Mouse (Mus musculus): ENCODE results near the gene Intu. TPM values are rescaled to one million over a fixed set of nuclear protein-coding genes. Genes with fewer than 3 reads are reported as not detected.

Gene Intu
- polyA plus RNA-seq, 1 experiment from 2014 or later, result 3.9 TPM

DNA sequence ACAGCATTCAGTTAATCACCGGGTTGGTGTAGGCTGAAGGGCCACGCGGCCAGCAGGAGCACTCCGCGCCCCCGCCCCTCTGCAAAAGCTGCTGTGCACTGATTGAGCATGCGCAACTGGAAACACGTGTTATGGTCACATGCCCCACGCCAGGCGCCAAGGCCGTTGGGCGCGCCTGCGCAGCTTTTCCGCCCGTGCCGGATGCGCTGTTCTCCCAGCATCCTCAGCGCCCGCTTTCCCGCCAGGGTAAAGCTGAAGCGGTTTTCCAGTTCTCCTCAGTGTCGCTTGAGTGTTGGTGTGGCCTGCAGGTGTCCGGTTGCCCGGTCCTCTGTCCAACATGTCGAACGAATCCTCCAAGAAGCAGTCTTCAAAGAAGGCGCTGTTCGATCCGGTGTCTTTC lies 177.6 kb downstream of the Intu start, which contains the start of gene Slc25a31:
Gene Slc25a31 (plus strand): TSS at position 201 of the 400 bp plus-strand sequence.
- ATAC-seq (ENCODE audit: insufficient number of reproducible peaks, low FRiP score), result no peak

DNA sequence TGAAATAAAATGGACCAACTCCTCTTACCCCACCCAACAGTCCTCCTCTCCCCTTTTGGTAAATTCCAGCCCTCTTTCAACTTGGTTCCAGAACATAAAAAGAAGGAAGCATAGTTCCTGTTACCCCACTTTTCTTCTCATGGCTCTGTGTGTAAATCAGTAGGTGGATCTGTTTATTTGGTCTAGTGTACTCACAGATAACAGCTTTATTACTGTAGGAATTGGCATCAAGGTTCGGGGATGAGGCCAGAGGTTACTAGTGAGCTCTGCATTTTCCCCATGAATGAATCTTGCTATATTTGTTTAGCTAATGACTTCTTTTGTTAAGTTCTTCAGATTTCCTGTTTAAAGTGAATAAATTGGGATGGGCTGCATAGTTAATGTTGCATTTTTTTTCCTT lies 185.0 kb downstream of the Intu start:
- 49% methylated on average over 1 of the region's 1 CpGs for WGBS
- H3K36me3 ChIP-seq, result no peaks in the 10 kb centered on the region

More for the DNA sequence above, 177.6 kb downstream of the Intu start, which contains the start of gene Slc25a31:
- no peak within 1 kb of the TSS for H3K9ac ChIP-seq
- H3K4me1 ChIP-seq (replicated peaks), result no peaks in the 10 kb centered on the region
- H3K4me3 ChIP-seq, result no peak within 1 kb of the TSS
- H3K27me3 ChIP-seq (replicated peaks), result no peaks in the 10 kb centered on the region
- H3K4me2 ChIP-seq, result no peak within 1 kb of the TSS
- 83% methylated on average over 30 of the region's 30 CpGs for WGBS
- no peaks in the 10 kb centered on the region for H3K36me3 ChIP-seq
- H3K27ac ChIP-seq (ENCODE audit: poor library complexity, severe bottlenecking), result no peak within 1 kb of the TSS
- H3K9me3 ChIP-seq (replicated peaks), result peaks cover 6% of the 10 kb centered on the region; the same call in 1 of the 2 replicates

GRCm38 (mm10) chr3:40719022-40719421 lies 187.9 kb downstream of the Intu start:
- no peak overlapping the region for H3K9ac ChIP-seq
- H3K36me3 ChIP-seq, result no peaks in the 10 kb centered on the region
- WGBS, result 53% methylated on average over 3 of the region's 3 CpGs
- ATAC-seq (ENCODE audit: insufficient number of reproducible peaks, low FRiP score), result no peak
- H3K4me3 ChIP-seq, result no peak overlapping the region
- no peak overlapping the region for H3K4me2 ChIP-seq
- no peaks in the 10 kb centered on the region for H3K27me3 ChIP-seq (replicated peaks)
- H3K4me1 ChIP-seq (replicated peaks), result no peaks in the 10 kb centered on the region
- no peaks in the 10 kb centered on the region for H3K9me3 ChIP-seq (replicated peaks)
- no peak overlapping the region for H3K27ac ChIP-seq (ENCODE audit: poor library complexity, severe bottlenecking)

More for the DNA sequence above, 185.0 kb downstream of the Intu start:
- H3K4me3 ChIP-seq, result no peak overlapping the region
- no peak overlapping the region for H3K4me2 ChIP-seq
- no peak for ATAC-seq (ENCODE audit: insufficient number of reproducible peaks, low FRiP score)
- no peak overlapping the region for H3K27ac ChIP-seq (ENCODE audit: poor library complexity, severe bottlenecking)
- H3K4me1 ChIP-seq (replicated peaks), result no peaks in the 10 kb centered on the region
- H3K9ac ChIP-seq, result no peak overlapping the region
- no peaks in the 10 kb centered on the region for H3K9me3 ChIP-seq (replicated peaks)
- no peaks in the 10 kb centered on the region for H3K27me3 ChIP-seq (replicated peaks)

DNA sequence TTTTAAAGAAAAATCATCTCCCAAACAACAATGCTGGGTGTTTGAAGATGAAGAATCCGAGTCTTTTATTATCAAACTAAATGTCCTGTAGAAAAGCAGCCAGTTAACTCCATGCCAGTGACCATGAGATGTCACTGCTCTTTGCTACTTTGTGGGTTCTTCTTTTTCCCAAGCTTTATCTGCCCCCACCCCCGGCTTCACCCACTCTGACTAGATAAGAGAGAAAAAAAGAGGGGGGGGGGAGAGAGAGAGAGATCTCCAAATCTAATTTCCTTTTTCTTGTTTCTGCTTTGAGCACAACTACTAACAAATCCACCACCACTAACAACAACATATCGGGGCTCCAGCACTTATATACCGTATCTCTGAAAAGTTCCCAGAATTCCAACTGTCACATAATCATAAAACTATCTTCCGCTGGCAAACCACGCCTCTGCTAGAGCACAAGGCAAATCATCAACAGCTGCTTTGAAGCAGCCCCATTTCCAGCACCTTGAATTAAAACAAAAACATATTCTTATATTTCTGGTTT lies 207.4 kb downstream of the Intu start:
- no peak overlapping the region for H3K4me3 ChIP-seq
- WGBS, result 67% methylated on average over 6 of the region's 6 CpGs
- H3K27ac ChIP-seq (ENCODE audit: poor library complexity, severe bottlenecking), result no peak overlapping the region
- no peaks in the 10 kb centered on the region for H3K4me1 ChIP-seq (replicated peaks)
- ATAC-seq (ENCODE audit: insufficient number of reproducible peaks, low FRiP score), result no peak
- no peaks in the 10 kb centered on the region for H3K9me3 ChIP-seq (replicated peaks)
- no peaks in the 10 kb centered on the region for H3K36me3 ChIP-seq
- no peaks in the 10 kb centered on the region for H3K27me3 ChIP-seq (replicated peaks)
- H3K9ac ChIP-seq, result no peak overlapping the region
- no peak overlapping the region for H3K4me2 ChIP-seq

DNA sequence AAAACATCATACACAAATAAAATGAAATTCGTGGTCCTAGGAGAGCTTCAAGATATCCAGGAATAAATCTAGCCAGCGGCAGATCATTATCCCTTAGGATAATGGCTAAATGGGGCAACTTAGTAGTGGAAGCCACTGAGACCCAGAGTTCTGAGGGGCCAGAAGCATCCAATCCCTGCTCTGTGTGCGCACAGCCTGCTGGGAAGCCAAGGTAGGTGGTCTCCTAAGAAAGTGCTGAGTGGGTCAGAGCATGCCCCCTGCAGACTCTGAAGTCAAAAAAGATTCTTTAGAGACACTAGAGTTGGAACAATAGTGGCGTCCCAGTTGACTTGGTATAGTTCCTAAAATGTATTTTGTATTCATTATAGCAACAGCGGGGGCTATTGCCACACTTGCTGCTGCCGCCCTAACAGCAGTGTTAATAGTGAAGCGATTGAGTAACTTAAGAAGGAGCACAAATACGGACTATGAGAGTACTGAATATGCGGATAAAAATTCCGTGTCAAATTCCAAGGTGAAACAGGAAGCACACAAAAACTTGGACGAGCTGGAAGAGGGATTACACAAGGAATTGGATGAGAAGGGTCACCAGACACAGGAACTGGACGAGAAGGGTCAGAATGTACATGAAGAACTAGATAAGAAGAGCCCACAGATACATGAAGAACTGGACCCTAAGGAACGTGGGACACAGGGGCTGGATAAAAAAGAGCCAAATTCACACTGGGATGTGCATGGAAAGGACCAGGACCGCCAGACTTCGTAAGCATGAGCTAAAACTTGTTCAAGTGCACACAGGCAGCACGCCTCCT lies 213.1 kb downstream of the Intu start, which contains the start of gene Hspa4l:
Gene Hspa4l (plus strand): TSS at position 472 of the 812 bp plus-strand sequence.
- H3K36me3 ChIP-seq, result no peaks in the 10 kb centered on the region
- peak within 1 kb of the TSS; percentile 80 for H3K4me2 ChIP-seq
- H3K4me1 ChIP-seq (replicated peaks), result peaks cover 11% of the 10 kb centered on the region; the same call in 1 of the 2 replicates
- WGBS, result 25% methylated on average over 16 of the region's 16 CpGs
- peak within 1 kb of the TSS; percentile 87 for H3K27ac ChIP-seq (ENCODE audit: poor library complexity, severe bottlenecking)
- H3K27me3 ChIP-seq (replicated peaks), result no peaks in the 10 kb centered on the region
- ATAC-seq (ENCODE audit: insufficient number of reproducible peaks, low FRiP score), result no peak
- H3K9ac ChIP-seq, result peak within 1 kb of the TSS; percentile 95
- H3K4me3 ChIP-seq, result peak within 1 kb of the TSS; percentile 98
- H3K9me3 ChIP-seq (replicated peaks), result no peaks in the 10 kb centered on the region

GRCm38 (mm10) chr3:40744836-40745660 lies 214.0 kb downstream of the Intu start:
- H3K4me2 ChIP-seq, result peak overlapping the region; percentile 80
- ATAC-seq (ENCODE audit: insufficient number of reproducible peaks, low FRiP score), result peak; percentile 96
- H3K9me3 ChIP-seq (replicated peaks), result no peaks in the 10 kb centered on the region
- under 1% methylated on average over 66 of the region's 93 CpGs for WGBS
- H3K9ac ChIP-seq, result peak overlapping the region; percentile 95
- H3K4me3 ChIP-seq, result peak overlapping the region; percentile 98
- H3K36me3 ChIP-seq, result no peaks in the 10 kb centered on the region
- peak overlapping the region; percentile 87 for H3K27ac ChIP-seq (ENCODE audit: poor library complexity, severe bottlenecking)
- peaks cover 11% of the 10 kb centered on the region; the same call in 1 of the 2 replicates for H3K4me1 ChIP-seq (replicated peaks)
- H3K27me3 ChIP-seq (replicated peaks), result no peaks in the 10 kb centered on the region

- Histone ChIP-seq H3K4me1 (replicated peaks) (peaks cover 11% of the 10 kb centered on the region; the same call in 1 of the 2 replicates), H3K36me3 (no peaks in the 10 kb centered on the region), H3K4me3 (peak overlapping the region; percentile 98), H3K9me3 (replicated peaks) (no peaks in the 10 kb centered on the region), H3K27me3 (replicated peaks) (no peaks in the 10 kb centered on the region), H3K9ac (peak overlapping the region; percentile 95), H3K27ac (ENCODE audit: poor library complexity, severe bottlenecking) (peak overlapping the region; percentile 87), H3K4me2 (peak overlapping the region; percentile 80)
- ATAC-seq (ENCODE audit: insufficient number of reproducible peaks, low FRiP score), result peak; percentile 35
- WGBS, result 5% methylated on average over 35 of the region's 37 CpGs
Measured at GRCm38 (mm10) chr3:40745661-40746547, 214.8 kb downstream of the Intu start.

Small RNA genes lying within 50 kb of the gene (microRNA-seq; reads per million reads assigned to microRNA genes)
- gene Gm23810, result not detected

Other genes starting within 250 kb of the Intu start
- 0.51 and 0.74 TPM in 2 replicates for gene Slc25a31, start 177.6 kb downstream of the Intu start, polyA plus RNA-seq (2016; fragmentation: Nextera tagmentation; extraction: Ambion mirVana)
- gene Hspa4l, start 213.2 kb downstream of the Intu start, polyA plus RNA-seq (2016; fragmentation: Nextera tagmentation; extraction: Ambion mirVana), result 36.9 and 38.7 TPM in 2 replicates

All from heart, embryonic 12.5 days (tissue).